Mouse (Mus musculus) CH12F3 (cell line): ENCODE results near the gene Hepacam.

Experiments used
- in situ Hi-C: fragments of 300-500 bp; cut with MboI; formaldehyde crosslinking; loops from 2 replicates; pipeline ENCODE4 v1.14.3; 2020; ENCODE audit warnings: low sequenced_read_pairs

Hepacam gene

GRCm38 (mm10) chr9:37383161-37383560 lies 16.0 kb downstream of the Hepacam start:
- in situ Hi-C loops: no loop called here

GRCm38 (mm10) chr9:37384284-37385182 lies 17.4 kb downstream of the Hepacam start:
- in situ Hi-C loops: no loop called here

DNA sequence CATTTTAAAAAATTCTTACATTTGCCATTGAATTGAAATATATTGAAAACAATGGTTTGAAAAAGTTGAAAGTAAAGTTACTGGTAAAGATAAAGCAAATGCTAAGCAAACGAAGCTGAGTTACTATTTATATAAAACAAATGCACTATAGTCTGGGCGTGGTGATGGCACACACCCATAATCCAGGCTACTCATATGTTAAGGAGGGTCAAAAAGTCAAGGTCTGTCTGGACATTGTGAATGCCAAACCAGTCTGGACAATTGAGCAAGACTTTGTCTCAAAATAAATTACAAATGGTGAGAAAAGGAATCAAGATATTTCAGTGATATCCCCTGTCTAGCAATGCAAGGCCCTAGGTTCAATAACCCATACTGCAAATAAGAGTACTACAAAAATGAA lies 23.7 kb downstream of the Hepacam start:
- in situ Hi-C loops: no loop called here

- in situ Hi-C loops: no loop called here
These were observed 24.9 kb downstream of the Hepacam start for GRCm38 (mm10) chr9:37392071-37392470.

- in situ Hi-C loops: no loop called here
These were observed 26.5 kb downstream of the Hepacam start for GRCm38 (mm10) chr9:37393482-37394131.

GRCm38 (mm10) chr9:37400585-37400984 lies 33.4 kb downstream of the Hepacam start:
- in situ Hi-C loops: no loop called here

GRCm38 (mm10) chr9:37401802-37402201 lies 34.7 kb downstream of the Hepacam start, which contains the start of gene Robo4:
Gene Robo4, plus strand, starts transcription at chr9:37401897.
- in situ Hi-C loops: no loop called here

DNA sequence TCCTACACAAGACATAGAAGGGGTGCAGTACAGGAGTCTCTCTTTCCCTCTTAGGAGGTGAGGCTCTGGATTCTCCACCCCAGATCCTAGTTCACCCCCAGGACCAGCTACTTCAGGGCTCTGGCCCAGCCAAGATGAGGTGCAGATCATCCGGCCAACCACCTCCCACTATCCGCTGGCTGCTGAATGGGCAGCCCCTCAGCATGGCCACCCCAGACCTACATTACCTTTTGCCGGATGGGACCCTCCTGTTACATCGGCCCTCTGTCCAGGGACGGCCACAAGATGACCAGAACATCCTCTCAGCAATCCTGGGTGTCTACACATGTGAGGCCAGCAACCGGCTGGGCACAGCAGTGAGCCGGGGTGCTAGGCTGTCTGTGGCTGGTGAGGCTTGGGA lies 35.4 kb downstream of the Hepacam start:
- in situ Hi-C loops: no loop called here

DNA sequence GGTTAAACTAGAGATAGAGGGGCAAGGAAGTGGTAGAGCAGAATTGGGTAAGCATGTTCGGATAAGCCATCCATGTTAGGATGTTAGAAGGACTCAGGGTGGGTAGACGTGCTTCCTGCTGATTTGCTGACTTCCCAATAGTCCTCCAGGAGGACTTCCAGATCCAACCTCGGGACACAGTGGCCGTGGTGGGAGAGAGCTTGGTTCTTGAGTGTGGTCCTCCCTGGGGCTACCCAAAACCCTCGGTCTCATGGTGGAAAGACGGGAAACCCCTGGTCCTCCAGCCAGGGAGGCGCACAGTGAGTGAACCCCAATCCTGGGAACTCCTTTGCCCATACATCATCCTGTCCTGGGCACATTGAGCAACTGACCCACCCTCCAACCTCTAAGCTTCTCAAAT lies 35.9 kb downstream of the Hepacam start:
- in situ Hi-C loops: no loop called here

DNA sequence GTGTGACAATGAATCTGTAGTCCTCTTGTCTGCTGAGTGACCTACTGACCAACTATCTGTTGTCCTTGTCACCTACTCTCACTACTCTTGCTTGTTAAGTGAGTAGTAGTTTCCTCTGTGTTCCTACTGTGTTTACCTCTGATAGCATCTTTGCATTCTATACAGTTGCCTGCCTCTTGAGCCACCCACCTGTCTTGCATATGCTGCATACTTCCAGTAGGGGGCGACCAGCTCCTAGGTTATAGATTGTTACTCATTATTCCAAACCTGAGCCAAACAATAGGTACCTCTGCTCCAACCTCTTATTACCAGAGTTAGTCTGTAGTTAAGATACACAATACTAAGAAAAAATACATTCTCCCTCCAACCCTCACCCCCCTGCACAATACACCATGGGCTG lies 39.2 kb downstream of the Hepacam start:
- in situ Hi-C loops: no loop called here

GRCm38 (mm10) chr9:37407850-37408502 lies 40.8 kb downstream of the Hepacam start:
- in situ Hi-C loops: no loop called here

DNA sequence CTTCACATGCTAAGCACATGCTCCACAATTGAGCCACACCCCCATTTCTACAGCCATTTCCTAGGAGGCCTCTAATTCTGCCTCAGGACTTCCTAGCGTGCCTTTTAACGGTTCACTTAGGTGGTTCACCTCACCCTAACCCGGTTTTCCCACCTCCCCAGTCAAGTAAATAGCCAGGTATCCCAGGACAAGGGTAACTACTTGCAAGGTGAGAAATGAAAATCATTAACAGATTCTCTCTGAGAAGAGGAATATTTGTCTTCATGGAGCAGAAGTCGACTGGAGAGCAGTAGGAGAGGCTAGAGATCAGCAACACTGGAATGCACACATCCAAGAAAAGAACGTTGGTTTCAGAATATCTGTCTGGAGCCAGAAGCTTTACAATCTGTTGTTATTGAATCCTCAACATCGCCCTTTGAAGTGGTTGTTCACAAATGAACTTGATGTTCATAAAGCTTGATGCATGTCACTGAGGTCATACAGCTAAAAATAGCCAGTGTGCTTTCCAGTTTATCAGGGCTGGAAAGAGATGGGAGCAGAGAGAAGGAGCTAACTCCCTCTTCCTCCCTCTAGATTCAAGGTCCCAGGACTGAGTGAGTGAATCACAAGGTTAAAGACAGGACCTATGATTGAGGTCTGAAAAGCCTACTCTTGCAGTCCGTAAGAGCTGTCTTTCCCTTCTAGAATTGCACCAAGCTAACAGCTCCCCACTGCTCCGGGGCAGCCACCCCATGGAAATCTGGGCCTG lies 42.7 kb downstream of the Hepacam start:
- in situ Hi-C loops: no loop called here

DNA sequence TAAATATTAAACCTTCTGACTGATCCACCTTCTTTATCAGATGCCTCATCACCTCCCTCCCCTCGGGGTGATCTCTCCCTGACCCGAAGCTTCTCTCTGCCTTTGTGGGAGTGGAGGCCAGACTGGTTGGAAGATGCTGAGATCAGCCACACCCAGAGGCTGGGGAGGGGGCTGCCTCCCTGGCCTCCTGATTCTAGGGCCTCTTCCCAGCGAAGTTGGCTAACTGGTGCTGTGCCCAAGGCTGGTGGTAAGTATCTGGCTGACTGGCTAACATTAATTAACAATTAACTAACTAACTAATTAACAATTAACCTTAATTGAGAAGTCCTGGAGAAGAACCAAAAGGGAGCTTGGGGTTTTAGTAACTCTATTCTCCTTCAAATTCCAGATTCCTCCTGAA lies 45.8 kb downstream of the Hepacam start:
- in situ Hi-C loops: no loop called here

GRCm38 (mm10) chr9:37414666-37415065 lies 47.5 kb downstream of the Hepacam start:
- in situ Hi-C loops: no loop called here

DNA sequence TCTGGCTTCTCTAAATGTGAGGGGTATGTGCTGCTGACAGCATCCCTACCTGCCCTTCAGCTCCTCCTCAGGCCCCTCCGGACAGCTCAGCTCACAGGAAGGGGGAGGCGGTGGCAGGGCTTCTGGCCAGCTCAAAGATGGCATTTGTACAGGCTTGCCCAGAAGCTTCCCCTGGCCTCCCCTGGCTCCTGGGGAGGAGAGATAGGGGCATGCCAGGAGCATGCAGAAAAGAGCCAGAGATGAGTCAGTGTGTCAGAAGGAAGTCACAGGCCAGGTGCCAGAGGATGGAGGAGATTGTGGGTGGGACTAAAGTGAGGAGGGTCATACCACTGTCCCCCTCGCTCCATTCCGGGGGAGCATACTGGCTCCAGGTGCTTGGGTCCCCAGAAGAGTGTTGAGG lies 51.6 kb downstream of the Hepacam start:
- in situ Hi-C loops: no loop called here

DNA sequence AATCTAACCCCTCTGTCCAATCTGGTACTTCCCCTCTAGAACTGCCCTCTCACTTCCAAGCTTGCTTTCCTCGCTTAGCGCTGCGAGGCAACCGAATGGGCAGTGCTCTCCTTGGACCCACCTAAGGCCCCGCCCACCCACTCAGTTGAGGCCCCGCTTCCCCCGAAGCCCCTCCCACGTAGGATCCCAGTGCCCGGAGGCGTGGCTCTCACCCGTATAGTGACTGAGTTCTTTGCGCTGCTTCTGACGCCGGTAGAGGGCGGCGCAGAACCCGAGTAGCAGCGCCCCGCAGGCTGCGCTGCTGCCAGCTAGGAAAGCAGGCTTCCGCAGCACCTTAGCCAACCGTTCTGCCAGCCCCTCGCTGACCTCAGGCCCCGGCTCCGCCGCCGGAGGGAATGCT lies 53.5 kb downstream of the Hepacam start:
- in situ Hi-C loops: no loop called here

GRCm38 (mm10) chr9:37421239-37421638 lies 54.1 kb downstream of the Hepacam start:
- in situ Hi-C loops: no loop called here

DNA sequence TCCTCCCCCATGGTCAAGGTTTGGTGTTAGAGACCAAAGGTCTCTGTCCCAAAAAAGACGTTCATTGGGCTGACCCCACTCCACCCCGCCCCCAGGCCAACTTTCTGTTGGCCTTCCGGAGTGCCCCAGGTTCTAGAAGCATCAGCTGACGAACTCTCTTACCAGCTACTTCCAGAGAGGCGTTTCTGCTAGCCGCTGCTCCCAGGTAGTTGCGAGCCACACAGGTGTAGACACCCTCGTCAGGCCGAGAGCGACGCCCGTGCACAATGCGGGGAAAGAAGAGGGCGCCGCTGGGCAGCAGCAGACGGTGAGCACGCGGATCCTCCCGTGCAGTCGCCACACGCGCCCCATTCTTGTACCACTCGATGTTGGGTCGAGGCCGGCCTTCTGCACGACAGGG lies 62.2 kb downstream of the Hepacam start:
- in situ Hi-C loops: no loop called here

DNA sequence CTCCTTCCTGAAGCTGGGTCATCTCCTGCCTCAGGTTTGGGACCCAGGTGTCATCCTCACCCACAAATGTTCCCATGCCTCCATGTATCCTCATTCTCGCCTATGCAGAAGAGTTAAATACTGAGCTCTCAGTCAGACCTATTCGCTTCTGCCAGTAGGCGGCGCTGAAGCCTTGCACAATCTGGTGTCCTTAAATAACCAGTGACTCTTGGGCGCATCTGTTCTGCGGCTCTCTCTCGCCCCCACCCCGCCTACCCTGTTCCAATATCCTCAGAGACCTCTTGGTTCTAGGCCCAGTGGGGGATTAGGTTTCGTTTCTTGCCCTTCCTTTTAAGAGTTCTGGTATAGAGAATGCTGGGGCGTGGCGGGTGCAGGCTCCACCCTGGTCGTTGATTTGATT lies 63.4 kb downstream of the Hepacam start:
- in situ Hi-C loops: no loop called here

- in situ Hi-C loops: no loop called here
These were observed 65.0 kb downstream of the Hepacam start for GRCm38 (mm10) chr9:37432026-37432666.
